Mouse (Mus musculus) adrenal gland, postnatal 0 days (tissue): ENCODE results near the gene Olfr850. TPM values are rescaled to one million over a fixed set of nuclear protein-coding genes. Genes with fewer than 3 reads are reported as not detected.

Experiments used
- polyA plus RNA-seq: library from polyadenylated mRNA; unstranded; fragments of >200 nt; fragmentation: Nextera tagmentation; extraction: Ambion mirVana; gene quantifications from 2 replicates; pipeline ENCODE4 v1.2.1, GENCODE M21; 2015

Olfr850 gene
- not detected in 2 replicates for polyA plus RNA-seq

GRCm38 (mm10) chr9:19478148-19478547 lies at the start of gene Olfr850:
TSS of gene Olfr850 (minus strand) at chr9:19478248.

GRCm38 (mm10) chr9:19492995-19493394 lies 14.9 kb upstream of the Olfr850 start, which contains the start of gene Olfr851:
TSS of gene Olfr851 (plus strand) at chr9:19493295.

DNA sequence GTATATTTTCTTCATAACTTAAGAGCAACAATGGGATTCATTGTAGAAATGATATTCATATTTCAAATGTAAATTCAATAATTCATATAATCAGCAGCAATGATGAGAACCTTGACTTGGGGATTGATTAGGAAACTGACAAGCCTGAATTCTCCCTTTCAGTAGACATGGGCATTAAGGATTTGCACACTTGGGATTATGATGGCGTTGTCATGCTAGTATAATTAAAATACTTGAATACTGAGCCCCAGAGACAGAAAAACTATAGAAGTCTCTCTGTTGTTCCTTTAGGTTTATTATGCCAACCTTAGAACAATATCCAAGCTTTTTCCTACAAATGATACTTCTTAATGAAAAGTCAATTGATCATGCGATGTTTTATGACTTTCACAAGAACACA lies 38.1 kb downstream of the Olfr850 start, which contains the start of gene Olfr849:
Gene Olfr849, plus strand, starts transcription at position 301 of the 400 bp plus-strand sequence.

Other genes with a start within 250 kb of the Olfr850 start
- gene Olfr843, start 226.3 kb downstream of the Olfr850 start, polyA plus RNA-seq: not detected in 2 replicates
- not detected in 2 replicates for gene Olfr844, start 161.9 kb downstream of the Olfr850 start, polyA plus RNA-seq
- not detected in 2 replicates for gene Olfr845, start 141.8 kb downstream of the Olfr850 start, polyA plus RNA-seq
- gene Olfr846, start 114.2 kb downstream of the Olfr850 start, polyA plus RNA-seq: not detected in 2 replicates
- not detected in 2 replicates for gene Olfr847, start 99.6 kb downstream of the Olfr850 start, polyA plus RNA-seq
- not detected in 2 replicates for gene Olfr849, start 38.0 kb downstream of the Olfr850 start, polyA plus RNA-seq
- gene Olfr851, start 15.0 kb upstream of the Olfr850 start, polyA plus RNA-seq: not detected in 2 replicates
- gene Olfr853, start 62.8 kb upstream of the Olfr850 start, polyA plus RNA-seq: not detected in 2 replicates
- not detected in 2 replicates for gene Olfr854, start 89.1 kb upstream of the Olfr850 start, polyA plus RNA-seq
- gene Olfr855, start 104.4 kb upstream of the Olfr850 start, polyA plus RNA-seq: not detected in 2 replicates
- 12.7 and 13.9 TPM in 2 replicates for gene Zfp317, start 143.9 kb upstream of the Olfr850 start, polyA plus RNA-seq
- gene Olfr857, start 231.2 kb upstream of the Olfr850 start, polyA plus RNA-seq: not detected in 2 replicates